Mouse (Mus musculus) layer of hippocampus, postnatal 10 days (tissue): ENCODE data around the gene Adamts20. TPM values are rescaled to one million over a fixed set of nuclear protein-coding genes. Genes with fewer than 3 reads are reported as not detected.
A peak's percentile ranks its signal among the peaks of the same experiment; 100 is the strongest.
"Not testable (repeated sequence)": the region's sequence is repeated elsewhere in the genome, so short reads cannot be mapped to it uniquely, and the experiment has no call there.

Experiments
- DNase-seq, 2 experiments: peaks; one replicate each; pipeline ENCODE4 v3.0.0; 2021; ENCODE audit warnings: low spot score in 2 of 2
- long read RNA-seq: library from polyadenylated mRNA; stranded (forward); transcript quantifications from one replicate; pipeline ENCODE4 v2.0.0, GENCODE M21; 2023
- total RNA-seq, 2 experiments: library from RNA; stranded (reverse); gene quantifications; 2 replicates each; pipeline ENCODE4 v1.2.3; 2021

Adamts20 gene
- 10 to 100 TPM; 10.2 to 12.5 TPM for total RNA-seq
- long read RNA-seq, partial matches to known transcripts = 0 of 1 reads
- long read RNA-seq, other reads (novel, unspliced or antisense) = 0 of 1 reads

DNA sequence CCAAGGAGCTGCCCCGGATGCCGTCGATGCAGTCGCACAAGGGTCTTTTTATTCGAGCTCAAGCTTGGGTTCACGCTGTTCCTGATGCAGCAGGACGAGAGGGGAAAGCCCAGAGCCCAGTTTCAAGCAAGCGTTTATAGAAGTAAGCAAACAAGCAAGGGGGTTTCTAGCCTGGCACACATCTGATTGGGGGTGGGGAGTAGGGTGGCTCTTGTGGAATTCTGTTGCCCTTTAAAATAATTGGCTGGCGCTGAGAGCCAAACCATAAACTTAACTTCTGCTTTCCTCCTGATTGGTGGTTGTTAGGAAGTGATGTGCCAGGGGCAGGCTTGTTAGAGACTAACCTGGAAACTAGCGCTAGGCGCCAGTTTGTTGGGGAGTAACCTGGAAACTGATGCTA is at the start of gene Adamts20:
Gene Adamts20 (minus strand): TSS at position 101 of the 400 bp plus-strand sequence.
- DNase-seq = no peak

DNA sequence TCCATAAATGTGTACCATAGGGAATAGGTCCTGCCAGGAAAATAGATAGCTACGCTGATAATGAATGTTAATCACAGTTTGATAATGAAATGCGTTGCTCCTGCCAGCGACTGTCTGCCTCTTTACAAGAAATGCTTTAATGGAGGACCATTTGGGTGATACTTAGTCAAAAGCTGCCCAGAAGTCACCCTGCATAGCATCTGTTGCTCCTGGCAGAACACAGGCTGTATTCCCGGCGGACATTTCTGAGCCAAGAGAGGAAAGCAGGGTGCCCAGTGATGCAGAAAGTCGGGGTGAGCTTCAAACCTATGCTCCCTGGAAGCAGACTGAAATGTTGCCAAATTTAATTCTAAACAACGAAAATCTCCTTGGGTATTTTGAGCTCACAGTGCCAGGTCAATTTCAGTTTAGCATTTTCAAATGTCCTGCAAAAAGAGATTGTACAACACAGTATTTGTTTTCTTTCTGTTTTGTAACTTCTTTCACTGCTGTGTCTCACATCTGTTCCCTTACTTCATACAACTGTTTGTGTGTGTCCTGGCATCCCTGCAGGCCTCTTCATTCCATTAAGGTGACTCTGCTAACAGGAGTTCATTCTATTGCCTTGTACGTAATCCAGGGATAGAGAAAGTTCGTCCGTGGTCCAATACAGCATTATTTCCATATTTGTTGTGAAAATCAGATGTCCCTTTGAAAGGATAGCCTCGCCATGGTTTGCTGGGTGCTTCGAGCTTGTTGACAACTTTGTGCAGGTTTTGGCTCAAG is 38.4 kb upstream of the Adamts20 start:
- peak; percentile 14 to 20 for DNase-seq

DNA sequence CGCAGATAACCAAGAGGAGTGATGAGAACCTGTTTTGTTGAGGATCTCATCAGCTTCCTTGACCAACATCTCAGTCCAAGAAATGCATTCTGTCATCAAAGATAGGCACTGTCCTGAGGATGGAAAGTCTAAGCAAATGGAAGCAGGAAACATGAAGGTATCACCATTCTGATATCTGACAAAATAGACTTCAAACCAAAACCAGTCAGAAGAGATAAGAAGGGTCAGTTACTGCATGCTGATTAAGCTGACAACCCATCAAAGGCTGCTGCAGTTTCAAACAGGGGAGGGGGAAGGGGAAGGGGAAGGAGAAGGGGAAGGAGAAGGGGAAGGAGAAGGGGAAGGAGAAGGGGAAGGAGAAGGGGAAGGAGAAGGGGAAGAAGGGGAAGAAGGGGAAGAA is 34.0 kb upstream of the Adamts20 start:
- no peak for DNase-seq

DNA sequence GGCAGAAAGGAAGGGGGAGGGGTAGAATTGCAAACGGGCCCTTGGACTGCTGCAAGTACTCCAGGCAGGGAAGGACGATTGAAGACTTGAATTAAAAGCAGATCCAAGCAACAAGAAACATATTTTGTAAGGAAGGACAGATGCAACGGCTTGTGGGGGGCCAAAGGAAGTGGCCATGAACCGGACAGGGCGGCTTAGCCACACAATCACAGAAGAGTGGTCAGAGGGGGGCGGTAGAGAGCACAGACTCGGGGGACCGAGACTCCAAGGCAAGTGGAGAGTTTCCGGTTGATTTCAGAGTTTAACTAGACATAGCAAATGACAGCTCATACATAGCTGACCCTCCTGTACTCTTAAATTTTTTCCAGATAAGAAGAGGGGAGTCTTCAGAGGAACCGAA is 30.7 kb upstream of the Adamts20 start:
- no peak for DNase-seq

DNA sequence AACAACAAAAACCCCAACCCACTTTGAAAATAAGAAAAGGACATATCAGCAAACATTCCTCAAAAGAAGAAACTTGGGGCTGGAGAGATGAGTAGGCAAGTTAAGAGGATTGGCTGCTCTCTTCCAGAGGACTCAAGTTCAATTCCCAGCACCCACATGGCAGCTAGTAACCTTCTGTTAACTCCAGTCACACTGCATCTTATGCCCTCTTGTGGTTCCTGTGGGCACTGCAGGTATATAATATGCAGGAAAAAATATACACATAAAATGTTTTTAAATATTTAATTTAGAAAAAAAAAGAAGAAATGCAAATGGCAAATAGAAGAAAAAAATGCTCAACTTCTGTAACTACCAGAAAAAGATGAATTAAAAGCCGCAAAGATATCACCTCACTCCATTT is 29.2 kb upstream of the Adamts20 start:
- no peak for DNase-seq

DNA sequence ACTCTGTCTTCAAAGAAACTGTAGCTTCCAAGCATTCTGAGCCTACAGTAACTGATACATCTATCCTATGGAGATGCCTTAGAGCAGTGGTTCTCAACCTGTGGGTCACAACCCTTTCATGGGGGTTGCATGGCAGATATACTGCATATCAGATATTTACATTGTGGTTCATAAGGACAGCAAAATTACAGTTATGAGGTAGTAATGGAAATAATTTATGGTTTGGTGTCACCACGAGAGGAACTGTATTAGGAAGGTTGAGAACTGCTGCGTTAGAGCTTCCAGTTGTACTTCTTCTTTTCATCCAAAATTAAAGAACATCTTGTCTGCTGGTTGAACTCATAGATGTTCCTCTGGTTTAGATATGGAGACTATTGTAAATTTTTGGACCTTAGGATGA is 24.2 kb upstream of the Adamts20 start:
- DNase-seq = no peak

DNA sequence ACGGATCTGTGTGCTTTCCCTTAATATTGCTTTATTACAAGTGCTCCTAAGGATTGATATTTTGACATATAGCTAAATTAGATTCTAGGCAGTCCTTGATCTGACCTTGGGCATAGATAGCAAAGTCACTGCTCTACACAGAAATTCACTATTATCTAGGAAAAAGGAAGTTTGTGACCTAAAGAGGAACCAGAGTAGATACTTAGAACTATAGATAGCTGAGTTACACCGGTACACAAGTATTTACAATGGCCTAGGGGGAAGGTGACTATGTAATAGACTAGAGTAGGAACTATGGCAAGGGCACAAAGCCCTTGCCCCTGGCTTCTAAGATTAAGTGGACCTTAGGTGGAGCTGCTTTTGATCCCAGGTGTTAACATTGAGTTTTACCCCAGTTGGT is 22.8 kb upstream of the Adamts20 start:
- not testable (repeated sequence) for DNase-seq

DNA sequence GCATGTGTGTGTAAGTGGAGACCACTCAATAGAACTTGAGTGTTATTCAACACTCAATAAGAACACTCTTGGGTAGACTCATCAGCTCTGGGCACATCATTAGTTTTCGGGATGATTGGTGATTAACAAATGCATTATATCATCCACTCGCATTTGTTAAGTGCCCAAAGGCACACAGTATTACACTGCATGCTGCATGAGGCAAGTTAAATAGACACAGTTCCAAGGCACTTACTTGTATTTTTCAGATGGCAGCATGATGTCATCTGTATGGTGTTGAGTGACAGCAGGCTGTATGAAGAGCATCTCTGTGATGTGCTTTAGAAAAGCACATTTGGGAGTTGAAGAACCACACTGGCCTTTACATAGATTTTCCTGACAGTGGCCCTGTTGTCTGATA is 17.3 kb upstream of the Adamts20 start:
- DNase-seq = no peak

DNA sequence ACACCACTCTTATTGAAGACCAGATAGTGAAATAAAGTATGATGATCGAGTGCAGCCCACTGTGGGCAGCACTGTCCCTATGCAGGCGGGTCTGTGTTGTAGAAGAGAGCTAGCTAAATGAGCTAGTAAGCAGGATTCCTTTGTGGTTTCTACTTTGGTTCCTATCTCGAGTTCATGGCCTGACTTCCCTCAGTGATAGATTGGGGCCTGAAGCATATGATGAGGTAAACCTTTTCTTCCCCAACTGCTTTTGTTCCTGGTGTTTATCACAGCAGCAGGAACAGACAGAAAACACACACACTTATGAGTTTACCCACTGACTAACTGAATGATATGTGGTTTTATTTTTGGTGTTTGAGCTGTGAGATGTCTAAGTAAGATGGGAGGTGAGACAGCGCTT is 15.6 kb upstream of the Adamts20 start:
- no peak for DNase-seq

DNA sequence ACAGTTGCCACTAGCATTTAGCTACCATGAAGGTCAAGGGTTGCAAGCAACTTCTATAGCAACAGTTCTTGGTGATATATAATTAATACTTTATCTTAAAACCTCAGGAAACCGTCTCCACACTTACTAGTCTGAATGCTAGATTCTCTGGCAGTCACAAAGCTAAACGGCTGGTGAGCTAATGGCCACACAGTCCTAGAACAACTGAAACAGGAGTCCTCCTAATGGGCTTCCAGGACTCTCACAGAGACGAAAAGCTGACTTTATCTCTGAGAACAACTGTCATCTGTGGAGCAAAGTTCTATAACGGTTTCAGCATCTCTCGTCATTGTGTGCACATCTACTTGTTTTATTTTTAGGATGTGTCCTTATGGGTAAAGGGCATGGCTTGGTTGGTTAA is 15.0 kb upstream of the Adamts20 start:
- no peak for DNase-seq

DNA sequence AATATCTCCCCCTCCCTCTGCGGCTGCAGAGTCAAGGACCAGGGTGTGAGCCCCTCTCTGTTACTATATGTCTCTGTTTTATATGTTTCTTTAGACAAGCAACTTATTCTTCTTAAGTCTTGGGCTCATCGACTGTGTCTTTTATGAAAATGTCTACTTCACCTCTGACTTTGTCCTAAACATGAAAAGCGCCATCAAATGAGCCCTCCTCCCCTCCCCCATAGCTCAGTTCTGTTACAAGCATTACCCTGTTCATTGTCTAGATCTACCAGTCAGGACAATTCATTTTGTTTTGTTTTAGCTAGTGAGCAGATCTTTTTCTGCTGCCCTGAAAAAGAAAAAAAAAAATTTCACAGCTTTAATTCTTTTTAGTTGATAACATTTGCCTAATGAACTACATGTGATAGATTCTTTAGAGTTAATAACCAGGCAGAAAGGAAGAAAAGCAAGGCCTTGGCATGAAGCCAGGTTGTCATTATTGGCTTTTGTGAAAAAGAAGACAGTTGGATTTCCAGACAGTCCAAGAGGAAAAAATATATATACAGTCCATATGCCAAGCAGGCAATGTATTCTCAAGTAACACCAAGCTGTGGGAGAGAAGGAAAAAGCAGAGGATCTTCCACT is 14.4 kb upstream of the Adamts20 start:
- DNase-seq = no peak

DNA sequence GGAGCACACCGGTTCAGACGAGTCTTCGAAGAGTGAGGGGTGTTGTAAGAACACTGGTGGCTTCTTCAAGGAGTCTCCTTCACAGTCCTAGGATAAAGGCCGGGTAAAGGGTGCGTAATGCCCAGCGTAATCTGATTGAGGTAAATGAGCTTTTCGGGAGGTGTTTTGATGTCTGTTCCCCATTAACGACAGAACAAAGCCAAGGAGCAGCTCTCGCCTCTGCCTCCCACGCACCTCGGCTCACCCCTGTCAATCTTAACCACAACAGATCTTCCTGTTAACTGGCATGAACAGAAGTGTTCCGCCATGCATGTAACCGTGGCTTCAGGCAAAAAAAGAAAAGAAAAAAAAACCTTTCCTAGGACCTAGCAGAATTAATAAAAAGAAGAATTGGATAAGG is 13.5 kb upstream of the Adamts20 start:
- DNase-seq = no peak

DNA sequence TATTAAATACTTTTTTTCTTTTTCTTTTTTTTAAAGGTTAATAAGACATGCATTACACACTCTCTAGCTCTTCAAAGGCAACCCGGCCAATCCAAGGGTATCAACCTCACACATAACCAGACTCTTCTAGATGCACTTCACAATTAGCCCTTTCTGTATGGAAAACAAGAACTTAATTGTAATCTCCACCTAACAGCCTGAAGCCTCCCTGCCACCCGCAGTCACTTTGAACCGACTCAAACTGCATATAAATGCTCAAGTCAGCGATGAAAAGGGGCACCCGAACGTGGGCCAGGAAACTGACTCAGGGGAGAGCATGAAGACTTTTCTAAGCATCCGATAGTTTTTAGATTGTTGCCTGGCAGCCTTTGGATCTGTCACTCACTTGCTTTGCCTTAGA is 12.1 kb upstream of the Adamts20 start:
- no peak for DNase-seq

DNA sequence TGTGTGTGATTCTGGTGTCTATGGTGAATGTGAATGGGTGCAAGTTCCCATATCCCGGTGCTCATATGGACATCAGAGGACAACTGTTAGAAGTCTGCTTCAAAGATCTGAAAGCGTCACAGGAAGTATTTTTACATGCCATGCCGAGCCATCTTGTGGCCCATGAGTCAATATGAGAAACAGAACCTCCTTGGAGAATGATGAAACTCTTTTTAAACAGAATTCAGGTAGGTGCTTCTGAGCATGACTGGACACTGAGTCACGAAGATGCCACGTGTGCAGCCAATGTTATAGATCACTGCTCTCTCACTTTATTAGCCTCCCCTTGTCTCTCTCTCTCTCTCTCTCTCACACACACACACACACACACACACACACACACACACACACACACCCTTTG is 10.8 kb upstream of the Adamts20 start:
- no peak for DNase-seq

DNA sequence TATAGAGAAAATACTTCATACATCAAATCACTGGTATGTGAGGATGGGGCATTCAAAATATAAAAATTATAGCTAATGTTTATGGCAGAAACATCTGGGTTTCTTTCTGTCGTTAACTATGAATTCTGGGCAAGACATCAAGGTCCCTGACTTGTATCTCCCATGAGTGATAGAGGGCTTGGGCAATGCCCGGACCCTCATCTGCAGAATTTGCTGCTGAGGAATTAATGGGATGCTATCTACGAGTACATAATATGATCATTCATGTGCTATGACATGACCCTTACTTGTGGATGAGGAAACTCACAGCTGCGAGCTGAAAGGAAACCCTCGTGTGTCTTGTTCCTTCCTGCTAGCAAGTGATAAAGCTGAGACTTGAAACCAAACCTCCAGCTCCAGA is 5.1 kb upstream of the Adamts20 start:
- no peak for DNase-seq

DNA sequence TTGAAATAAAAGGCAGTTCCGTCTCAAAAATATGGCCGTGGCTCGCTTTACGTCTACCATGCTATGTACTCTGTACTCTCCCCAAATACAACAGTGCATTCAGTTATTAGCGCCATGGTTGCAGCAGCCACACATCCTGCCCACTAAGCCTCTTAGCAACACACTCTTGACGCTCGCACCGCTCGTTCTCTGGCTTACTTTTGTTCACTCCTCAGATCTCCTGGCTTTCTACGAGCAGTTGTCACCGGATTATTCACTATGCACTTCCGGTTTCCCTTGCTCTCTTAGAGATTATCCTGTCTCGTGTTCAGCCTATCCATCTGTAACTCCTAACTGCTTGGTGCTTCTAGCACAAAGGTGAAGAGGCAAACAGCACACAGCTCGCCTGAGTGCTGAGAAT is 337 bp downstream of the Adamts20 start:
- DNase-seq = no peak

DNA sequence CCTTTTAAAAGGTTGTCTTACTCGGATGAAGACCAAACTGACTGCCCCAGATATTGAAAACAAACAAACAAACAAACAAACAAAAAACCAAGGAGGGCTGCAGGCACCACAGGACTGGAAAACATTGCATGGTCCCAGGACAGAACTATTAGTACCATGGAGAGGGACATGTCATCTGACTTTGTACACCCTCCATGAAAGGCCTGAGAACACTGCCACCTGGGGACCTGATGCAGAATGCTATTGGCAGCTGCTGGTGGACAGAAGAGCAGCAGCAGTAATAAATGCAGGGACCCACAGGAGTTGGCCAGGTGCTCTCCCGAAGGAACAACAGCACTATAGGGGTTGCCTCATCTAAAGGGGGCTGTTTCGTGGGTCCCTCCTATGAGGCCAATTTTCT is 2.0 kb downstream of the Adamts20 start:
- no peak for DNase-seq

DNA sequence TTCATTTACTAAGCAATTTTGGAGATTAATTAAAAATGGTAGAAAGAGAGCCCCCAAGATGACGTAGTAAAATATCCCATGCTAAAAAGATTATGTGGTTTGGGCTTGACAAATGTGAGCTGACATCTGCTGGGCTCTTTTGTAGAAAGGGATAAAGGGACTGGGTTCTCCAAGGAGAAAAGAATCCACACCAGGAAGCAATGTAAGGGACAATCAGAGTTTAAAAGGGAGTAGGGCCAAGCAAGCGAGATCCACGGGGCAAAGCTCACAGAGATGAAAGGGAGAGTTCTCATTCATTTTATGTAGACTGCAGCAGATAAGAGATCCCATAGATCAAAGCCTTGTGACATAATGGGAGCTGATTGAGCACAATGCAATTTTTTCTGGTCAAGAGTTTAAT is 3.0 kb downstream of the Adamts20 start:
- DNase-seq = no peak

DNA sequence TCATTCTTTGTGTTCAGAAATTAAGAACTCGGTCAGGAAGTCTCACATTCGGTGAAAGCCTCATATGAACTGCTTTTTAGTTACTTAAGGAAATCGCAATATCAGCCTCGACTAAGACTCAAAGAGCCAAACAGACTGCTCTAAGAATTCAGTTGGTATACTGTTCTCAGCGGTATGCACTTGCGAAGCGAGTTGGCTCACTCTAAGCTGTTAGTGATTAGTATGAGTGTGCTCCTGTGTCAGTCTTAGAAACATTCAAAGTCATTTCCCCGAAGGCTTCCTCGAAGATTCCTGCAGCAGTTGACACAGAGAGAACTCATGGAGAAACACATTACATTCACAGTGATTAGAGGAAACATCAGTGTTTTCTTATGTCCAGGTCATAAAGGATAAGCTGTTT is 4.1 kb downstream of the Adamts20 start:
- no peak for DNase-seq

DNA sequence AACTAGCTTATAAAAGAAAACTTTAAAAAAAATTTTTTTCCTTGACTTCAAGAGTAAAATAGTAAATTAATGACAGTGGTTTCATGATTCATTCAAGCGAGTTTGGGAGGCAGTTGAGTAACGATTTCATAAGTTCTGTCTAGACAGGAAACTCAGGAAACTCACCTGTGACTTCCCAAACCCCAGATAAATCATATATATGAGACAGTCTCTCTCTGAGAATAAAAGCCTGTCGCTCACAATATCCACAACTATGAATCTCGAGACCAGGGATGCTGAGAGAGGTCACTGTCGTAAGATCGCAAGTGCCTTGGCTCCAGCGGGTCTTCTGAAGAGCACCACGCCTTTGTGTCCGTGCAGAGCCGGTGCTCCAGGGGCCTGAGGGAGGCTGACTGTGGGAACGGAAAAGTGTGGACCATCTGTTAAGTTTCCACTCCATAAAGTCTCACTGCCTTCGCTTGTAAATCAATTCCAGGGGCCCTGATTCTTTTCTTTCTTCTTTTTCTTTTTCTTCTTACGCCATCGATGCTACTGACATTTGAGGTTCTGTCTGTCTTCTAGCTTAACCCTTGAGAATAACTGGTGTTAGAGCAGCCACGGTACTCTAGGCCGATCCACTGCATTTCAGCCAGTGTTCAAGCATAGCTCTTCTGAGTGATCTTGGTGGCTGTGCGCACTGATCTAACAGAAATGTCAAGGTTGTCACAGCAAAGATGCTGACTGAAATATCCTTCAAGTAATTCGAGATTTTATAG is 7.4 kb downstream of the Adamts20 start:
- DNase-seq = no peak

DNA sequence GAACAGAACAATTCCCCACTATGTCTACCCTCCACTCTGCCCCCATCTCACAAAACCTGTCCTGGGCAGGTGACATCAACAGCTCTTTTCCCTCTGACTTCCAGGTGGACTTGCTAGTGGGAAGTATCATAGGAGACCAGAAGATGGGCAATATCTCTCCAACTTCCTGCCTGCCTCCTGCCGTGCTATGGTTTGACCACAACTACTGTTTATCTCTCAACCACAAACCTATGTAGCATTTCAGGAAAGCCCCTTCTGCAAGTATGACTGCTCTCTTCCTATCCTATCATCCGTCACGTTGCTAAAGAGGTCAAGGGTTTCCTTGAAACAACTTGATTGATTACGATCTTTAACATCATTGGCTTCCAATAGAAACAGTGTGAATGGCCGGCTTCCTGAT is 12.4 kb downstream of the Adamts20 start:
- DNase-seq = no peak

DNA sequence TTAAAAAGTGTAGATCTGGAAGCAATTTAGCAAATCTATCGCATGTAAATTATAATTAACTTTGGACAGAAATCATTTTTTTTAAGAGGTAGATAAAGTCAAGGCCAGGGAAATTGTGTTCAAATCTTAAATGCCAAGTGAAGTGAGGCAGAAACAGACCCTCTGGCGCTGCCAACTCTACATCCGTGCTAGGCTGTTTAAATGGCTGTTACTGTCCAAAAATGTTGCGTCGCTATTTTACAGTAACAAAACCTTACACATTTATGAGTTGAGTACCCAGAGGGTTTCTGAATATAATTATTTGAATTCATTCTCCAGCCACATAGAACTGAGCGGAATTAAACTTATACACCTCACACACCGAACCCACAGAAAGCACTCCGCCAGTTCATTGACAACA is 13.6 kb downstream of the Adamts20 start:
- DNase-seq = no peak
